Mouse (Mus musculus) limb, embryonic 15.5 days (tissue): ENCODE measurements around the gene Bfsp1. TPM values are rescaled to one million over a fixed set of nuclear protein-coding genes. Genes with fewer than 3 reads are reported as not detected.

Experiments used
- ATAC-seq: fragments of 200-750 bp; cut with Nextera tagmentation; 2 replicates; pipeline ENCODE4 v1.8.0; 2017; ENCODE audit warnings: low read depth, moderate TSS enrichment; ENCODE audit not compliant: insufficient number of reproducible peaks, low FRiP score, low TSS enrichment
- H3K27ac ChIP-seq: fragments of 300-500 bp; sonication (generic); 2 replicates; pipeline ENCODE4 v1.5.1; 2015; ENCODE audit warnings: moderate library complexity, mild to moderate bottlenecking, inconsistent platforms
- H3K27me3 ChIP-seq: fragments of 300-500 bp; sonication (generic); 2 replicates; pipeline ENCODE4 v1.6.1; 2015; ENCODE audit warnings: inconsistent platforms
- H3K36me3 ChIP-seq: fragments of 300-500 bp; sonication (generic); 2 replicates; pipeline ENCODE4 v1.6.1; 2015; ENCODE audit warnings: inconsistent platforms
- H3K4me1 ChIP-seq: fragments of 300-500 bp; sonication (generic); 2 replicates; pipeline ENCODE4 v1.6.1; 2015; ENCODE audit warnings: inconsistent platforms
- H3K4me2 ChIP-seq: fragments of 300-500 bp; sonication (generic); 2 replicates; pipeline ENCODE4 v1.6.1; 2015; ENCODE audit warnings: mild to moderate bottlenecking, inconsistent platforms
- H3K4me3 ChIP-seq: fragments of 300-500 bp; sonication (generic); 2 replicates; pipeline ENCODE4 v1.5.1; 2015; ENCODE audit warnings: mild to moderate bottlenecking, inconsistent platforms
- H3K9ac ChIP-seq: fragments of 300-500 bp; sonication (generic); 2 replicates; pipeline ENCODE4 v1.6.1; 2015; ENCODE audit warnings: inconsistent platforms
- H3K9me3 ChIP-seq: fragments of 300-500 bp; sonication (generic); 2 replicates; pipeline ENCODE4 v1.6.1; 2016; ENCODE audit warnings: inconsistent platforms
- WGBS: fragments of 180-500 bp; shearing (Covaris S2); methylation state at CpG from one replicate; pipeline ENCODE4 v1.1.7; 2015; 5-methylcytosine and 5-hydroxymethylcytosine counted together
- polyA plus RNA-seq: library from polyadenylated mRNA; unstranded; fragments of >200 nt; fragmentation: Nextera tagmentation; extraction: Ambion mirVana; gene quantifications from 2 replicates; pipeline ENCODE4 v1.2.1, GENCODE M21; 2015

Bfsp1 gene
- polyA plus RNA-seq, 1 experiment from 2014 or later: 2.8 TPM

- WGBS: 77% methylated on average over 12 of the region's 12 CpGs
- no peak overlapping the region for H3K27ac ChIP-seq
Observed at GRCm38 (mm10) chr2:143851354-143852221, 11.4 kb downstream of the Bfsp1 start.

GRCm38 (mm10) chr2:143847291-143847690, 15.7 kb downstream of the Bfsp1 start:
- H3K27me3 ChIP-seq: no peaks in the 10 kb centered on the region
- H3K9me3 ChIP-seq: no peaks in the 10 kb centered on the region
- no peak overlapping the region for H3K27ac ChIP-seq
- no peak overlapping the region for H3K4me3 ChIP-seq
- no peak overlapping the region for H3K9ac ChIP-seq
- WGBS: 69% methylated on average over 3 of the region's 3 CpGs
- H3K4me2 ChIP-seq: no peak overlapping the region
- no peak for ATAC-seq
- H3K4me1 ChIP-seq: no peaks in the 10 kb centered on the region
- no peaks in the 10 kb centered on the region for H3K36me3 ChIP-seq

More at GRCm38 (mm10) chr2:143851354-143852221, 11.4 kb downstream of the Bfsp1 start:
- H3K36me3 ChIP-seq: no peaks in the 10 kb centered on the region
- no peaks in the 10 kb centered on the region for H3K27me3 ChIP-seq
- no peak overlapping the region for H3K9ac ChIP-seq
- no peak overlapping the region for H3K4me3 ChIP-seq
- no peaks in the 10 kb centered on the region for H3K9me3 ChIP-seq
- no peak for ATAC-seq
- no peaks in the 10 kb centered on the region for H3K4me1 ChIP-seq
- H3K4me2 ChIP-seq: no peak overlapping the region

GRCm38 (mm10) chr2:143846799-143847198, 16.2 kb downstream of the Bfsp1 start:
- no peaks in the 10 kb centered on the region for H3K4me1 ChIP-seq
- H3K9ac ChIP-seq: no peak overlapping the region
- H3K9me3 ChIP-seq: no peaks in the 10 kb centered on the region
- H3K4me3 ChIP-seq: no peak overlapping the region
- H3K27me3 ChIP-seq: no peaks in the 10 kb centered on the region
- no peak overlapping the region for H3K4me2 ChIP-seq
- no peak overlapping the region for H3K27ac ChIP-seq
- H3K36me3 ChIP-seq: no peaks in the 10 kb centered on the region
- WGBS: 62% methylated on average over 4 of the region's 4 CpGs
- ATAC-seq: no peak

- Histone ChIP-seq H3K36me3 (no peaks in the 10 kb centered on the region), H3K27ac (no peak overlapping the region), H3K27me3 (no peaks in the 10 kb centered on the region), H3K4me2 (no peak overlapping the region), H3K9me3 (no peaks in the 10 kb centered on the region), H3K9ac (no peak overlapping the region), H3K4me1 (no peaks in the 10 kb centered on the region), H3K4me3 (no peak overlapping the region)
- no peak for ATAC-seq
- WGBS: 81% methylated on average over 5 of the region's 5 CpGs
Observed at GRCm38 (mm10) chr2:143844779-143845178, 18.2 kb downstream of the Bfsp1 start.

GRCm38 (mm10) chr2:143841536-143841935, 21.4 kb downstream of the Bfsp1 start:
- ATAC-seq: no peak
- no peaks in the 10 kb centered on the region for H3K9me3 ChIP-seq
- no peaks in the 10 kb centered on the region for H3K36me3 ChIP-seq
- no peak overlapping the region for H3K4me3 ChIP-seq
- no peak overlapping the region for H3K4me2 ChIP-seq
- H3K27me3 ChIP-seq: no peaks in the 10 kb centered on the region
- H3K9ac ChIP-seq: no peak overlapping the region
- H3K27ac ChIP-seq: no peak overlapping the region
- WGBS: 82% methylated on average over 7 of the region's 7 CpGs
- H3K4me1 ChIP-seq: peaks cover 3% of the 10 kb centered on the region; the same call in 1 of the 2 replicates

GRCm38 (mm10) chr2:143840895-143841294, 22.1 kb downstream of the Bfsp1 start:
- Histone ChIP-seq H3K4me2 (no peak overlapping the region), H3K27ac (no peak overlapping the region), H3K36me3 (no peaks in the 10 kb centered on the region), H3K4me1 (peaks cover 3% of the 10 kb centered on the region; the same call in 1 of the 2 replicates), H3K4me3 (no peak overlapping the region), H3K9ac (no peak overlapping the region), H3K9me3 (no peaks in the 10 kb centered on the region), H3K27me3 (no peaks in the 10 kb centered on the region)
- no peak for ATAC-seq
- WGBS: 64% methylated on average over 6 of the region's 6 CpGs

- no peak overlapping the region for H3K27ac ChIP-seq
- WGBS: 83% methylated on average over 2 of the region's 2 CpGs
Observed at GRCm38 (mm10) chr2:143839458-143839857, 23.5 kb downstream of the Bfsp1 start.

GRCm38 (mm10) chr2:143838698-143839097, 24.3 kb downstream of the Bfsp1 start:
- Histone ChIP-seq H3K4me2 (no peak overlapping the region), H3K36me3 (no peaks in the 10 kb centered on the region), H3K9ac (no peak overlapping the region), H3K27me3 (no peaks in the 10 kb centered on the region), H3K27ac (no peak overlapping the region), H3K9me3 (no peaks in the 10 kb centered on the region), H3K4me1 (peaks cover 8% of the 10 kb centered on the region), H3K4me3 (no peak overlapping the region)
- ATAC-seq: 0 out of 2 replicates have a peak, but pooled peaks have one; percentile 28
- WGBS: 54% methylated on average over 5 of the region's 5 CpGs

More at GRCm38 (mm10) chr2:143839458-143839857, 23.5 kb downstream of the Bfsp1 start:
- H3K27me3 ChIP-seq: no peaks in the 10 kb centered on the region
- no peaks in the 10 kb centered on the region for H3K9me3 ChIP-seq
- peaks cover 3% of the 10 kb centered on the region; the same call in 1 of the 2 replicates for H3K4me1 ChIP-seq
- no peak for ATAC-seq
- no peak overlapping the region for H3K9ac ChIP-seq
- no peak overlapping the region for H3K4me3 ChIP-seq
- no peak overlapping the region for H3K4me2 ChIP-seq
- no peaks in the 10 kb centered on the region for H3K36me3 ChIP-seq

GRCm38 (mm10) chr2:143837291-143837701, 25.7 kb downstream of the Bfsp1 start:
- peak overlapping the region; percentile 27; the same call in 1 of the 2 replicates for H3K4me3 ChIP-seq

GRCm38 (mm10) chr2:143835820-143836219, 27.2 kb downstream of the Bfsp1 start:
- Histone ChIP-seq H3K27me3 (no peaks in the 10 kb centered on the region), H3K4me2 (no peak overlapping the region), H3K4me1 (peaks cover 12% of the 10 kb centered on the region), H3K36me3 (no peaks in the 10 kb centered on the region), H3K9me3 (no peaks in the 10 kb centered on the region), H3K27ac (no peak overlapping the region), H3K9ac (no peak overlapping the region), H3K4me3 (no peak overlapping the region)
- ATAC-seq: no peak
- WGBS: 85% methylated on average over 7 of the region's 7 CpGs

More at GRCm38 (mm10) chr2:143837291-143837701, 25.7 kb downstream of the Bfsp1 start:
- H3K27me3 ChIP-seq: no peaks in the 10 kb centered on the region
- peak overlapping the region; percentile 49 for H3K4me2 ChIP-seq
- H3K27ac ChIP-seq: no peak overlapping the region
- no peak overlapping the region for H3K9ac ChIP-seq
- peaks cover 8% of the 10 kb centered on the region for H3K4me1 ChIP-seq
- under 1% methylated on average over 8 of the region's 8 CpGs for WGBS
- peak; percentile 20; the same call in 1 of the 2 replicates for ATAC-seq
- H3K36me3 ChIP-seq: no peaks in the 10 kb centered on the region
- H3K9me3 ChIP-seq: no peaks in the 10 kb centered on the region

GRCm38 (mm10) chr2:143834082-143834481, 28.9 kb downstream of the Bfsp1 start:
- no peaks in the 10 kb centered on the region for H3K27me3 ChIP-seq
- H3K36me3 ChIP-seq: no peaks in the 10 kb centered on the region
- ATAC-seq: no peak
- no peak overlapping the region for H3K4me2 ChIP-seq
- no peak overlapping the region for H3K27ac ChIP-seq
- H3K9ac ChIP-seq: no peak overlapping the region
- peaks cover 13% of the 10 kb centered on the region for H3K4me1 ChIP-seq
- 31% methylated on average over 6 of the region's 6 CpGs for WGBS
- H3K4me3 ChIP-seq: no peak overlapping the region
- H3K9me3 ChIP-seq: no peaks in the 10 kb centered on the region

- H3K9me3 ChIP-seq: no peaks in the 10 kb centered on the region
- peaks cover 13% of the 10 kb centered on the region for H3K4me1 ChIP-seq
- H3K27me3 ChIP-seq: no peaks in the 10 kb centered on the region
- no peak overlapping the region for H3K27ac ChIP-seq
- H3K4me3 ChIP-seq: no peak overlapping the region
- no peak for ATAC-seq
- 72% methylated on average over 5 of the region's 5 CpGs for WGBS
- no peak overlapping the region for H3K9ac ChIP-seq
- no peaks in the 10 kb centered on the region for H3K36me3 ChIP-seq
- H3K4me2 ChIP-seq: no peak overlapping the region
Observed at GRCm38 (mm10) chr2:143832721-143833120, 30.3 kb downstream of the Bfsp1 start.
